Mouse (Mus musculus): ENCODE results near the gene Fbxl15.

- TF ChIP-seq POLR2A (IDR thresholded peaks at IDR 0.05; ENCODE audit: control insufficient read depth, low read depth, low read length) (no peak), CTCF (IDR thresholded peaks at IDR 0.05; ENCODE audit: control insufficient read depth, insufficient read depth, insufficient replicate concordance, low read depth, low read length) (no peak)
Measured at GRCm38 (mm10) chr19:46322996-46323572, 4.9 kb upstream of the Fbxl15 start.

Data from testis, adult 2 months (tissue).